Mouse (Mus musculus) limb, embryonic 11.5 days (tissue): ENCODE data around the gene Trip12. TPM values are rescaled to one million over a fixed set of nuclear protein-coding genes. Genes with fewer than 3 reads are reported as not detected.

ENCODE experiments used
- ATAC-seq: fragments of 200-750 bp; cut with Nextera tagmentation; 2 replicates; pipeline ENCODE4 v1.8.0; 2017; ENCODE audit warnings: low read depth; ENCODE audit not compliant: insufficient number of reproducible peaks, low FRiP score, low TSS enrichment
- DNase-seq: peaks from one replicate; pipeline ENCODE4 v3.0.0-alpha.2; 2015; ENCODE audit warnings: low spot score
- H3K27ac ChIP-seq: fragments of 300-500 bp; sonication (generic); replicated peaks from 2 replicates; pipeline ENCODE4 v1.5.1; 2014; ENCODE audit warnings: low read depth, mild to moderate bottlenecking, low read length
- H3K27me3 ChIP-seq: fragments of 300-500 bp; sonication (generic); 2 replicates; pipeline ENCODE4 v1.6.1; 2014; ENCODE audit warnings: mild to moderate bottlenecking, low read length, mixed read lengths; ENCODE audit not compliant: control insufficient read depth, insufficient read depth
- H3K36me3 ChIP-seq: fragments of 300-500 bp; sonication (generic); 2 replicates; pipeline ENCODE4 v1.6.1; 2014; ENCODE audit warnings: mild to moderate bottlenecking, low read length, moderate library complexity, mixed read lengths; ENCODE audit not compliant: control insufficient read depth, insufficient read depth
- H3K4me1 ChIP-seq: fragments of 300-500 bp; sonication (generic); 2 replicates; pipeline ENCODE4 v1.6.1; 2014; ENCODE audit warnings: low read length, mixed read lengths; ENCODE audit not compliant: control insufficient read depth, insufficient read depth
- H3K4me2 ChIP-seq: fragments of 300-500 bp; sonication (generic); 2 replicates; pipeline ENCODE4 v1.6.1; 2014; ENCODE audit warnings: low read depth, mild to moderate bottlenecking, moderate library complexity; ENCODE audit not compliant: severe bottlenecking
- H3K4me3 ChIP-seq: fragments of 300-500 bp; sonication (generic); 2 replicates; pipeline ENCODE4 v1.5.1; 2014; ENCODE audit warnings: low read depth, low read length
- H3K9ac ChIP-seq: fragments of 300-500 bp; sonication (generic); 2 replicates; pipeline ENCODE4 v1.6.1; 2014; ENCODE audit warnings: mild to moderate bottlenecking, low read length
- H3K9me3 ChIP-seq: fragments of 300-500 bp; sonication (generic); 2 replicates; pipeline ENCODE4 v1.6.1; 2016; ENCODE audit warnings: low read length; ENCODE audit not compliant: control insufficient read depth
- WGBS: fragments of 180-500 bp; shearing (Covaris S2); extraction: QIAGEN DNeasy Blood & Tissue Kit; methylation state at CpG from one replicate; pipeline ENCODE4 v1.1.7; 2014; 5-methylcytosine and 5-hydroxymethylcytosine counted together
- polyA plus RNA-seq: library from polyadenylated mRNA; unstranded; fragments of >200 nt; fragmentation: Nextera tagmentation; extraction: Ambion mirVana; gene quantifications from 2 replicates; pipeline ENCODE4 v1.2.1, GENCODE M21; 2014

Gene Trip12
- polyA plus RNA-seq, 1 experiment from 2014 or later: 74.5 TPM

DNA sequence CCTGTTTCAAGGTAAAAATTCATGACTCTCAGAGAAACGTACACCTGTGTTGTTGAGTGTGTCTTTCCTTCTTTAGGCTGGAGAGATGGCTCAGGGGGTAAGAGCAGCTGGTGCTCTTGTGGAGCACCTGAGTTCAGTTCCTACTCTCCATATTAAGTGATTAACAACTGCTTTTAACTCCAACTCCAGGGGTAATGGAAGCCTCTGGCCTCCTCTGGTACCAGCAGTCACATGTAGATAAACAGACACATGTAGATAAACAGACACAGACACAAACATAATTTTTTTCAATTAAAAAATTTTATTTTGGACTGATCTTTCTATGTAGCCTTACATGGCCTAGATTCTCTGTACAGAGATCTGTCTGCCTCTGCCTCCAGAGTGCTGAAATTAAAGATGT, 13.4 kb upstream of the Trip12 start:
- Histone ChIP-seq H3K27me3 (no peaks in the 10 kb centered on the region), H3K9ac (no peak overlapping the region), H3K9me3 (no peaks in the 10 kb centered on the region), H3K36me3 (no peaks in the 10 kb centered on the region), H3K4me2 (no peak overlapping the region), H3K27ac (no peak overlapping the region), H3K4me1 (no peaks in the 10 kb centered on the region), H3K4me3 (no peak overlapping the region)
- 89% methylated on average over 1 of the region's 1 CpGs for WGBS
- no peak for DNase-seq
- no peak for ATAC-seq

GRCm38 (mm10) chr1:84851512-84852235, 11.4 kb upstream of the Trip12 start:
- H3K4me2 ChIP-seq: no peak overlapping the region
- H3K9ac ChIP-seq: no peak overlapping the region
- no peaks in the 10 kb centered on the region for H3K4me1 ChIP-seq
- WGBS: 50% methylated on average over 9 of the region's 9 CpGs
- no peak overlapping the region for H3K4me3 ChIP-seq
- no peaks in the 10 kb centered on the region for H3K27me3 ChIP-seq
- H3K9me3 ChIP-seq: no peaks in the 10 kb centered on the region
- ATAC-seq: no peak
- H3K36me3 ChIP-seq: no peaks in the 10 kb centered on the region
- DNase-seq: no peak
- no peak overlapping the region for H3K27ac ChIP-seq

DNA sequence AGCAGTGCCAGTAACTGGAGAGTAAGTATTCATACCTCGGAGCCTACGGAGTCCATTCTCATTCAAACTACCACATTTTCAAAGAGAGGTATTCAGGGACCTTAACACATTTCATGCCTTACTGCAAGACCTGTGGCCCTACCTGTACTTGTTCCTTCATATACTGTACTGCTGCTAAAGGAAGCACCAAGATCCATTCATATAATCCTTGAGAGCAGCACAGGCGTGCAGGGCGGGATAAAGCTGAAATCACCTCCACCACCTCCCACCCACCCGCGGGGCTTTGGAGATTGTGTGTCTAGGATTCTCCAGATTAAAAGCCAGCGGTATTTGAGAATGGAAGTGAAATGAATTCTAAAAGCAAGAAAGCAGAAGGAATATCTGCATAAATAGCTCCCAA, 10.2 kb upstream of the Trip12 start:
- no peak overlapping the region for H3K4me3 ChIP-seq
- 94% methylated on average over 7 of the region's 7 CpGs for WGBS
- H3K4me2 ChIP-seq: no peak overlapping the region
- H3K9me3 ChIP-seq: no peaks in the 10 kb centered on the region
- H3K9ac ChIP-seq: no peak overlapping the region
- H3K36me3 ChIP-seq: no peaks in the 10 kb centered on the region
- ATAC-seq (no peak), DNase-seq (no peak)
- H3K27me3 ChIP-seq: no peaks in the 10 kb centered on the region
- no peaks in the 10 kb centered on the region for H3K4me1 ChIP-seq
- H3K27ac ChIP-seq: no peak overlapping the region

- WGBS: 90% methylated on average over 7 of the region's 7 CpGs
- H3K9me3 ChIP-seq: no peaks in the 10 kb centered on the region
- H3K9ac ChIP-seq: no peak overlapping the region
- H3K36me3 ChIP-seq: no peaks in the 10 kb centered on the region
- H3K4me2 ChIP-seq: no peak overlapping the region
- no peaks in the 10 kb centered on the region for H3K4me1 ChIP-seq
- no peak for DNase-seq
- no peaks in the 10 kb centered on the region for H3K27me3 ChIP-seq
- no peak overlapping the region for H3K4me3 ChIP-seq
- no peak for ATAC-seq
- H3K27ac ChIP-seq: no peak overlapping the region
Measured at GRCm38 (mm10) chr1:84849804-84850203, 9.5 kb upstream of the Trip12 start.

GRCm38 (mm10) chr1:84848801-84849455, 8.6 kb upstream of the Trip12 start:
- no peak for ATAC-seq
- H3K36me3 ChIP-seq: no peaks in the 10 kb centered on the region
- H3K4me3 ChIP-seq: no peak overlapping the region
- no peaks in the 10 kb centered on the region for H3K9me3 ChIP-seq
- H3K4me1 ChIP-seq: no peaks in the 10 kb centered on the region
- H3K27ac ChIP-seq: no peak overlapping the region
- H3K4me2 ChIP-seq: no peak overlapping the region
- H3K9ac ChIP-seq: no peak overlapping the region
- WGBS: 92% methylated on average over 6 of the region's 6 CpGs
- H3K27me3 ChIP-seq: no peaks in the 10 kb centered on the region
- no peak for DNase-seq

DNA sequence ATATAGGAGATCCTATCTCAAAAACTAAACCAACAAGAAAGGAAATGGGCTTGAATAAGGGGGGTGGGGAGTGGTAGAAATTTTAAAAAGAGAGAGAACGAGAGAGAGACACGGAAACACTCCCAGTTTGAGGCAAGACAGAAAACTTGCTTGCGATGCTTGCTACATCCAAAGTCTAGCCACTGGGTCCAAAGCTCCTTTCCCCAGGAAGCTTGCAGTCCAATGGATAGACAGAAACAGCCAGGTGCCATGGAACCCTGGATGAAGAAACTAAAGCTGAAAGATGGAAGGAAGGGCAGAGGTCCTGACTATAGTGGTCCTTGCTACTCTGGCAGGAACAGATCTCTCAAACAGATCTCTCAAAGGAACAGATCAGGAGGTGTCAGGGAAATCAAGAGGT, 8.0 kb upstream of the Trip12 start:
- 92% methylated on average over 3 of the region's 3 CpGs for WGBS
- DNase-seq: no peak
- Histone ChIP-seq H3K4me2 (no peak overlapping the region), H3K27me3 (no peaks in the 10 kb centered on the region), H3K4me3 (no peak overlapping the region), H3K4me1 (no peaks in the 10 kb centered on the region), H3K36me3 (no peaks in the 10 kb centered on the region), H3K9ac (no peak overlapping the region), H3K9me3 (no peaks in the 10 kb centered on the region), H3K27ac (no peak overlapping the region)
- ATAC-seq: no peak

DNA sequence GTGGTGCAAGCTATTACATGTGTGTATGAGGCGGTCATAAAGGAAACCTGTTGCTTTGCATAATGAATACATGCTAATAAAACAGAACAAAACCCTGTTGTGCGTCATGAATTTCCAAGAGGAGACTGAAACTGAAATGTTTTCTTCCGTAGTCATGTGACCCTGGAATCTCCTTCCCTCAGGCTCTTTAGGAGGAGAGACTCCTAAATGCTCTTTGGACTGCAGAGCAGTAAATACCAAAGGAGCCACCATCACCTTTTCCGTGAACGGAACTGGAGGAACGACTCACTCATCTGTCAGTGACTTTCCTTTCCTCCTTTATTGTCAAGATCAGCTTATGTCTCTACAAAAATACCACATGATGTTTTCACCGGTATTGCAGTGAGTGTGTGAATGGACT, 7.4 kb upstream of the Trip12 start:
- DNase-seq: no peak
- Histone ChIP-seq H3K27me3 (no peaks in the 10 kb centered on the region), H3K9ac (no peak overlapping the region), H3K27ac (no peak overlapping the region), H3K4me1 (no peaks in the 10 kb centered on the region), H3K4me2 (no peak overlapping the region), H3K4me3 (no peak overlapping the region), H3K9me3 (no peaks in the 10 kb centered on the region), H3K36me3 (no peaks in the 10 kb centered on the region)
- WGBS: 86% methylated on average over 7 of the region's 7 CpGs
- no peak for ATAC-seq

GRCm38 (mm10) chr1:84843366-84843765, 3.0 kb upstream of the Trip12 start:
- no peak for DNase-seq
- H3K27ac ChIP-seq: no peak overlapping the region
- 86% methylated on average over 2 of the region's 2 CpGs for WGBS

More at GRCm38 (mm10) chr1:84843366-84843765, 3.0 kb upstream of the Trip12 start:
- no peak overlapping the region for H3K4me2 ChIP-seq
- no peak overlapping the region for H3K9ac ChIP-seq
- ATAC-seq: no peak
- H3K4me1 ChIP-seq: no peaks in the 10 kb centered on the region
- no peak overlapping the region for H3K4me3 ChIP-seq
- no peaks in the 10 kb centered on the region for H3K27me3 ChIP-seq
- H3K36me3 ChIP-seq: no peaks in the 10 kb centered on the region
- H3K9me3 ChIP-seq: no peaks in the 10 kb centered on the region
